Mouse (Mus musculus): Measurements from ENCODE around the gene Snn. TPM values are rescaled to one million over a fixed set of nuclear protein-coding genes. Genes with fewer than 3 reads are reported as not detected.

The Snn gene
- polyA plus RNA-seq, 1 experiment = 129 TPM

DNA sequence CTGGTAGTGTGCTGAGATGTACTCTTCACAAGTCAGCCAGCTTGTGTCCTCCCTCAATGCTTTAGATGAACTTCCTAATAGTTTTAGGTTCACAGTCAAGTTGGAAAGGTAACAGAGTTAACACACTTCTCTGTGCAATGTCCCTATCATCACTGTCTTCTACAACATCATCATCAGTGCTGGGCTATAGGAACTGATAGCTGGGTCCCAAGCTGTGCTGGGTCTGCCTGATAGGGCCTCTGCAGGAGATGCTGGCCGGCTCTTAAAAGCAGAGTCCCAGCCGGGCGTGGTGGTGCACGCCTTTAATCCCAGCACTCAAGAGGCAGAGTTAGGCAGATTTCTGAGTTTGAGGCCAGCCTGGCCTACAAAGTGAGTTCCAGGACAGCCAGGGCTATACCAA lies 29.9 kb upstream of the Snn start:
- 79% methylated on average over 4 of the region's 4 CpGs for WGBS
- Histone ChIP-seq H3K27ac (ENCODE audit: insufficient read depth, low read length) (no peak overlapping the region), H3K27me3 (ENCODE audit: control insufficient read depth, insufficient read depth, low read length) (no peaks in the 10 kb centered on the region), H3K36me3 (ENCODE audit: control insufficient read depth, insufficient read depth, low read length) (no peaks in the 10 kb centered on the region), H3K4me3 (ENCODE audit: extremely low read depth, insufficient read depth, insufficient read length) (no peak overlapping the region), H3K4me1 (ENCODE audit: control insufficient read depth, insufficient read depth, insufficient read length) (no peaks in the 10 kb centered on the region)
- no peak for DNase-seq (ENCODE audit: low read depth in 1 of 2, low spot score in 2 of 2)
- TF ChIP-seq POLR2A (IDR thresholded peaks at IDR 0.05; ENCODE audit: low read depth, low read length) = no peak
- TF ChIP-seq CTCF (IDR thresholded peaks at IDR 0.05; ENCODE audit: extremely low read depth, insufficient read depth, insufficient read length, insufficient replicate concordance) = no peak

DNA sequence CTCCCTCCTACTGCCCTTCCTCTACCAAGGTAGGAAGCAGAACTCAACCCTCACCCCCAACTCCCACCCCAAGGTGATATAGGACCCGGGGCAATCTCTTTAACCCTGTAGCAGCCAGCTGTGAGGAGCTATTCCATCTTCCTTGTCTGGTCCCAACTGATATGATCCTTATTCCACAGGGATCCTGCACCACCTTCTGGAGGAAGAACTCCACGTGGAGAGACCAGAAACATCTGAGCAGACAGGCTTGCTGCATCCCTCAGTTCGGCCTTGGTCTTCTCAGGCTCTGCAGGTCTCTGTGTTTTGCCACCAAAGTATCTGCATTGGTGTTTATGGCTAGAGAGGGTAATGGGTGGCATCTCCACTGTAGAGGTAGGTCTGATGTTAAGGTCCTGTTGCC lies 29.4 kb upstream of the Snn start:
- Histone ChIP-seq H3K4me3 (ENCODE audit: extremely low read depth, insufficient read depth, insufficient read length) (no peak overlapping the region), H3K4me1 (ENCODE audit: control insufficient read depth, insufficient read depth, insufficient read length) (no peaks in the 10 kb centered on the region), H3K27me3 (ENCODE audit: control insufficient read depth, insufficient read depth, low read length) (no peaks in the 10 kb centered on the region), H3K27ac (ENCODE audit: insufficient read depth, low read length) (no peak overlapping the region), H3K36me3 (ENCODE audit: control insufficient read depth, insufficient read depth, low read length) (no peaks in the 10 kb centered on the region)
- no peak for TF ChIP-seq CTCF (IDR thresholded peaks at IDR 0.05; ENCODE audit: extremely low read depth, insufficient read depth, insufficient read length, insufficient replicate concordance)
- TF ChIP-seq POLR2A (IDR thresholded peaks at IDR 0.05; ENCODE audit: low read depth, low read length) = no peak
- no peak for DNase-seq (ENCODE audit: low read depth in 1 of 2, low spot score in 2 of 2)
- 75% methylated on average over 3 of the region's 3 CpGs for WGBS

DNA sequence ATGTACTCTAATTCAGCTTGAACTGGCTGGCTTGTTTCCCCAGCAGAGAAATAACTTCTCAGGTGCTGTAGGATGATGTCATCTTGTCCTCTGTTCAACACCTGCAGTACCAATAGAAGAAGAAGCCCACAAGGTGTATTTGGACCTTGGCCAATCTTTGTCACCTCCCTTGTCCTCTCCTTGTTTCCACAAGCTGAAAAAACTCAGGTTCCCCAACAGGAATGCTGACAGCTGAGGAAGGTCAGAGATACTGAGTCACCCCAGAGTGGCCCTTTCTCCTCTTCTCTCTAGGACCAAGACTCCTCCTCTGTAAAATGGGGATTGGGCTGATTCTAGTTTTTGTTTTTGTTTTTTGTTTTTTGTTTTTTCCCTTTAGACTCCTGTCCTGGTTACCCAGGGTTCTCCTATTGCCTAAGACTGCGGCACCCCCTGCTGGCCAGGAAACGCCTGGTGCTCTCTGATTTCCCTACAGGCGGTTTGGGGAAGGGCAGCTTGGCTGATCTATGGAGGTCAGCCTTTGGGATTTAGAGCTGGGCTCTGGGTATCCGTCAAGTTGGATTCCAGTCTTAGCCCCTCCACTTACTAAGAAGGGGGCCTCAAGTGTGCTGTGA lies 26.4 kb upstream of the Snn start:
- TF ChIP-seq CTCF (IDR thresholded peaks at IDR 0.05; ENCODE audit: extremely low read depth, insufficient read depth, insufficient read length, insufficient replicate concordance) = peak; percentile 99
- TF ChIP-seq POLR2A (IDR thresholded peaks at IDR 0.05; ENCODE audit: low read depth, low read length) = no peak
- H3K36me3 ChIP-seq (ENCODE audit: control insufficient read depth, insufficient read depth, low read length) = no peaks in the 10 kb centered on the region
- H3K4me1 ChIP-seq (ENCODE audit: control insufficient read depth, insufficient read depth, insufficient read length) = no peaks in the 10 kb centered on the region
- peak; percentile 66 to 77 for DNase-seq (ENCODE audit: low read depth in 1 of 2, low spot score in 2 of 2)
- no peak overlapping the region for H3K4me3 ChIP-seq (ENCODE audit: extremely low read depth, insufficient read depth, insufficient read length)
- no peak overlapping the region for H3K27ac ChIP-seq (ENCODE audit: insufficient read depth, low read length)
- no peaks in the 10 kb centered on the region for H3K27me3 ChIP-seq (ENCODE audit: control insufficient read depth, insufficient read depth, low read length)
- 4% methylated on average over 4 of the region's 4 CpGs for WGBS

DNA sequence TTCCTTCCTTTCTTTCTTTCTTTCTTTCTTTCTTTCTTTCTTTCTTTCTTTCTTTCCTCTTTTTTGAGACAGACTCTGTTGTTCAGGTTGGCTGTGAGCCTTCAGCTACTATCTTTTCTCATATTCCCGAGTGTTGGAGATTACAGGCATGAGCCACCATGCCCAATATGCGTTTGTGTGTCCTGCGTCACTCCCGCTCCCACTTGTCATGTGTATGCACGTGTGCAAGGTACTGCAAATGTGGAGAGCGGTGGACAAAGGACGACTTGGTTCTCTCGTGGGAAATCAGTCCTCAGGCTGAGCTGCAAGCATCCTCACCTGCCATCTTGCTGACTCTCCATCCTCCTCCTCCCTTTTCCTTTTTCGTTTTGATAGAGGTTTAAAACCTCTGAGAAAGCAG lies 25.5 kb upstream of the Snn start:
- Histone ChIP-seq H3K4me3 (ENCODE audit: extremely low read depth, insufficient read depth, insufficient read length) (no peak overlapping the region), H3K27ac (ENCODE audit: insufficient read depth, low read length) (no peak overlapping the region), H3K27me3 (ENCODE audit: control insufficient read depth, insufficient read depth, low read length) (no peaks in the 10 kb centered on the region), H3K4me1 (ENCODE audit: control insufficient read depth, insufficient read depth, insufficient read length) (no peaks in the 10 kb centered on the region), H3K36me3 (ENCODE audit: control insufficient read depth, insufficient read depth, low read length) (no peaks in the 10 kb centered on the region)
- 80% methylated on average over 9 of the region's 9 CpGs for WGBS
- no peak for DNase-seq (ENCODE audit: low read depth in 1 of 2, low spot score in 2 of 2)
- TF ChIP-seq POLR2A (IDR thresholded peaks at IDR 0.05; ENCODE audit: low read depth, low read length) (no peak), CTCF (IDR thresholded peaks at IDR 0.05; ENCODE audit: extremely low read depth, insufficient read depth, insufficient read length, insufficient replicate concordance) (no peak)

DNA sequence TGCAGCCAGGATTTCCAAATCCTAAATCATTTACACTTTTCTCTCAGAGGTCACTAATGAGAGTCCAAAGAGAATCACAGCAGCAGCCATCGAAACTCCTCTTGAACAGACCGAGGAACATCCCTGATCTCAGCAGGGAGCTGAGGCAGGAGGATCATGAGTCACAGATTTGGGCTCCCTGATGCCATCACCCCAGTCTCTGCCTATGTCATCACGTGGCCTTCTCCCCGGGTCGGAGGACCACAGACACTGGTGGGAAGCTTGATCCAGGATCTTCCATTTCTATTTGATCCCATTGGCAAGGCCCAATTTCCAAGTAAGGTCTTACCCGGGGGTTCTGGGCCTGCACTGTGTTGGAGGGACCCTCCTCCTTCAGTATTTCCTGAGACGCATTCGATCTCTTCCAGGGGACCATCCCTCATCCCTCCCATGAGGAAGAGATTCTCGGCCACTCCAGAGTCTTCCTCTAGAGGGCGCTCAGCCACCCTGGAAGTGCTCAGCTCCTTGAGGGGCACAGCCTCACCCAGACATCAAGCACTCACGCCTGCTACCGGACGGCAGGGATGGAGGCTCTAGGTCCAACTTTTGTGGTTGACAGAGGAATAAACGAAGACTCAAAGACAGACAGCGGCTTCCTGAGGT lies 24.8 kb upstream of the Snn start:
- H3K36me3 ChIP-seq (ENCODE audit: control insufficient read depth, insufficient read depth, low read length) = no peaks in the 10 kb centered on the region
- H3K4me3 ChIP-seq (ENCODE audit: extremely low read depth, insufficient read depth, insufficient read length) = no peak overlapping the region
- H3K4me1 ChIP-seq (ENCODE audit: control insufficient read depth, insufficient read depth, insufficient read length) = peaks cover 1% of the 10 kb centered on the region; the same call in 1 of the 2 replicates
- TF ChIP-seq POLR2A (IDR thresholded peaks at IDR 0.05; ENCODE audit: low read depth, low read length) (no peak), CTCF (IDR thresholded peaks at IDR 0.05; ENCODE audit: extremely low read depth, insufficient read depth, insufficient read length, insufficient replicate concordance) (peak; percentile 94; the same call in 1 of the 2 replicates)
- H3K27ac ChIP-seq (ENCODE audit: insufficient read depth, low read length) = no peak overlapping the region
- peak; percentile 52 to 74 for DNase-seq (ENCODE audit: low read depth in 1 of 2, low spot score in 2 of 2)
- WGBS = 28% methylated on average over 15 of the region's 15 CpGs
- H3K27me3 ChIP-seq (ENCODE audit: control insufficient read depth, insufficient read depth, low read length) = no peaks in the 10 kb centered on the region

DNA sequence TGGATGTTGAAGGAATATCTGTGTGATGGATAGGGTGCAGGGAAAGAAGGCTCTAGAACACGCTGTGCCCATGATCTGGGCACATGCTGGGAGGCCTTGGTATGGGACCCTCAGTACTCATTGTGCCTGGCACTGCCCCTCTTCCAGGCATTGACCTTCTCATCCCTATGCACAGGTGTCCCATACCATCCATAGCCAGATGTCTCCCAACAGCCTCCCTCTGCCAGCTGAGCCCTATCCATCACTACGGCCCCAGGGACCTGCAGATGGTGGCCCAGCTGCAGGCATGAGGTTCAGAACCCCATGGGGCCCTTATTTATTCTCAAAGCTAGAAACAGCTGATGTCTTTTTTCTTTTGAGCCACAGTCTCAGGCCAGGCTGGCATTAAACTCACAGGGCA lies 20.1 kb upstream of the Snn start:
- Histone ChIP-seq H3K27ac (ENCODE audit: insufficient read depth, low read length) (peak overlapping the region; percentile 28; the same call in 1 of the 2 replicates), H3K4me3 (ENCODE audit: extremely low read depth, insufficient read depth, insufficient read length) (no peak overlapping the region), H3K4me1 (ENCODE audit: control insufficient read depth, insufficient read depth, insufficient read length) (peaks cover 2% of the 10 kb centered on the region; the same call in 1 of the 2 replicates), H3K36me3 (ENCODE audit: control insufficient read depth, insufficient read depth, low read length) (no peaks in the 10 kb centered on the region), H3K27me3 (ENCODE audit: control insufficient read depth, insufficient read depth, low read length) (no peaks in the 10 kb centered on the region)
- 60% methylated on average over 2 of the region's 2 CpGs for WGBS
- no peak for DNase-seq (ENCODE audit: low read depth in 1 of 2, low spot score in 2 of 2)
- TF ChIP-seq CTCF (IDR thresholded peaks at IDR 0.05; ENCODE audit: extremely low read depth, insufficient read depth, insufficient read length, insufficient replicate concordance) = no peak
- no peak for TF ChIP-seq POLR2A (IDR thresholded peaks at IDR 0.05; ENCODE audit: low read depth, low read length)

DNA sequence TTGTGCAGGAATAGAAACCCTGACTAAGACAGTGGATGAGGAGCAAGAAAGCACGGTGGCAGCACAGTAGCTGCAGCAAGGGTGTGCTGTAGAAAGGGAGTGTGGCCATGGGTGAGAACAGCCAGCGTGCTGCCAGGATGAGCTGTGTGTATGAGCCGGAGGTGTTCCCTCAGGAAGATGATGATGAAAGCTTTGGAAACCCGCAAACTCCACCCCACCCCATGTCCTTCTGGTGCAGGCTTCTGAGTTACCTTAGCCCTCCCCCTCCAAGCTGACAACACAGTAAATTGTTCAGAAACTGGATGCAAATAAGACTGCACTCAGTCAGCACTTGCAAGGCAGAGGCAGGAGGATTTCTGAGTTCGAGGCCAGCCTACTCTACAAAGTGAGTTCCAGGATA lies 17.5 kb upstream of the Snn start:
- Histone ChIP-seq H3K27ac (ENCODE audit: insufficient read depth, low read length) (no peak overlapping the region), H3K4me1 (ENCODE audit: control insufficient read depth, insufficient read depth, insufficient read length) (peaks cover 2% of the 10 kb centered on the region; the same call in 1 of the 2 replicates), H3K27me3 (ENCODE audit: control insufficient read depth, insufficient read depth, low read length) (no peaks in the 10 kb centered on the region), H3K4me3 (ENCODE audit: extremely low read depth, insufficient read depth, insufficient read length) (no peak overlapping the region), H3K36me3 (ENCODE audit: control insufficient read depth, insufficient read depth, low read length) (peaks cover 5% of the 10 kb centered on the region)
- 87% methylated on average over 5 of the region's 5 CpGs for WGBS
- no peak for TF ChIP-seq POLR2A (IDR thresholded peaks at IDR 0.05; ENCODE audit: low read depth, low read length)
- no peak for DNase-seq (ENCODE audit: low read depth in 1 of 2, low spot score in 2 of 2)
